ENCODE assay signal across 16 mouse cellular contexts in genomic region chr9:40694284-40694683, GRCm38 (mm10). TPM values are rescaled to one million over a fixed set of nuclear protein-coding genes. Genes with fewer than 3 reads are reported as not detected.
DNase-seq lines count a peak whose midpoint lies in the region; ATAC-seq lines count a peak whose summit lies in the region.
"Had no signal": no experiment of that assay in that cellular context is flagged by ENCODE, and none has a peak within 500 bp of the region (broad histone marks: within the 10 kb centered on the region; RNA-seq: fewer than 3 reads in every experiment).

No protein-coding gene starts in this region.

- no peak overlapping the region for H3K4me3 ChIP-seq in forebrain, embryonic 13.5 days
- H3K4me3 ChIP-seq in forebrain, embryonic 10.5 days: no peak overlapping the region
- H3K4me3 ChIP-seq in embryonic facial prominence, embryonic 10.5 days: no peak overlapping the region; the same call in 1 of the 2 replicates
- no peak overlapping the region for H3K4me3 ChIP-seq in hindbrain, embryonic 10.5 days
- H3K4me3 ChIP-seq in midbrain, embryonic 12.5 days: no peak overlapping the region
- H3K4me3 ChIP-seq: heart, embryonic 15.5 days had no signal

- H3K4me1 ChIP-seq in forebrain, embryonic 13.5 days: peaks cover 34% of the 10 kb centered on the region
- H3K4me1 ChIP-seq in forebrain, embryonic 10.5 days: peaks cover 33% of the 10 kb centered on the region
- peaks cover 69% of the 10 kb centered on the region for H3K4me1 ChIP-seq in embryonic facial prominence, embryonic 10.5 days
- H3K4me1 ChIP-seq in hindbrain, embryonic 10.5 days (replicated peaks): peaks cover 34% of the 10 kb centered on the region
- H3K4me1 ChIP-seq in midbrain, embryonic 12.5 days: peaks cover 26% of the 10 kb centered on the region

- H3K27me3 ChIP-seq in forebrain, embryonic 13.5 days: no peaks in the 10 kb centered on the region
- no peaks in the 10 kb centered on the region for H3K27me3 ChIP-seq in forebrain, embryonic 10.5 days (ENCODE audit: poor library complexity, severe bottlenecking)
- H3K27me3 ChIP-seq in embryonic facial prominence, embryonic 10.5 days (replicated peaks; ENCODE audit: low read depth, poor library complexity, severe bottlenecking): no peaks in the 10 kb centered on the region
- no peaks in the 10 kb centered on the region for H3K27me3 ChIP-seq in hindbrain, embryonic 10.5 days (ENCODE audit: insufficient read depth, poor library complexity, severe bottlenecking)
- no peaks in the 10 kb centered on the region for H3K27me3 ChIP-seq in midbrain, embryonic 12.5 days

- peak overlapping the region; percentile 52 for H3K27ac ChIP-seq in forebrain, embryonic 13.5 days
- H3K27ac ChIP-seq in forebrain, embryonic 10.5 days: no peak overlapping the region
- peak overlapping the region; percentile 59 for H3K27ac ChIP-seq in embryonic facial prominence, embryonic 10.5 days (replicated peaks)
- H3K27ac ChIP-seq in hindbrain, embryonic 10.5 days: peak overlapping the region; percentile 69; the same call in 1 of the 2 replicates
- H3K27ac ChIP-seq in midbrain, embryonic 12.5 days (replicated peaks): peak overlapping the region; percentile 60; the same call in 1 of the 2 replicates

- 0 out of 2 replicates have a peak, but pooled peaks cover 4% of the 10 kb centered on the region for H3K36me3 ChIP-seq in forebrain, embryonic 13.5 days (ENCODE audit: poor library complexity, severe bottlenecking)
- H3K36me3 ChIP-seq in forebrain, embryonic 10.5 days (replicated peaks): no peaks in the 10 kb centered on the region
- H3K36me3 ChIP-seq in embryonic facial prominence, embryonic 10.5 days (replicated peaks): peaks cover 33% of the 10 kb centered on the region
- peaks cover 14% of the 10 kb centered on the region; the same call in 1 of the 2 replicates for H3K36me3 ChIP-seq in hindbrain, embryonic 10.5 days
- H3K36me3 ChIP-seq in midbrain, embryonic 12.5 days: no peaks in the 10 kb centered on the region; the same call in 1 of the 2 replicates
- H3K36me3 ChIP-seq: heart, embryonic 15.5 days had no signal

- no peak overlapping the region for H3K9ac ChIP-seq in forebrain, embryonic 13.5 days
- no peak overlapping the region for H3K9ac ChIP-seq in midbrain, embryonic 12.5 days (replicated peaks)
- H3K9ac ChIP-seq: heart, embryonic 15.5 days had no signal

- ATAC-seq in forebrain, embryonic 13.5 days: no peak
- peak; percentile 38; the same call in 1 of the 2 replicates for ATAC-seq in midbrain, embryonic 12.5 days (ENCODE audit: low FRiP score, low read depth)
- ATAC-seq: intestine, embryonic 16.5 days had no signal

- no peak for DNase-seq in forebrain, embryonic 10.5 days (ENCODE audit: extremely low spot score, low spot score)
- DNase-seq in embryonic facial prominence, embryonic 10.5 days (ENCODE audit: low spot score): no peak
- no peak for DNase-seq in hindbrain, embryonic 10.5 days (ENCODE audit: low spot score)
- no peak for DNase-seq in adrenal gland, postnatal 14 days
- no peak for DNase-seq in cerebellum, adult 18-20 months
- DNase-seq in right cerebral cortex, postnatal 10 days (ENCODE audit: low spot score in 2 of 2): no peak
- DNase-seq: gastrocnemius, postnatal 14 days; right cerebral cortex, postnatal 25 days had no signal

- no peaks in the 10 kb centered on the region for H3K9me3 ChIP-seq in forebrain, embryonic 13.5 days (replicated peaks)
- H3K9me3 ChIP-seq in forebrain, embryonic 10.5 days: no peaks in the 10 kb centered on the region
- no peaks in the 10 kb centered on the region for H3K9me3 ChIP-seq in embryonic facial prominence, embryonic 10.5 days
- no peaks in the 10 kb centered on the region for H3K9me3 ChIP-seq in hindbrain, embryonic 10.5 days
- H3K9me3 ChIP-seq in midbrain, embryonic 12.5 days: no peaks in the 10 kb centered on the region
- H3K9me3 ChIP-seq: heart, embryonic 15.5 days had no signal

- WGBS in forebrain, embryonic 13.5 days: 63% methylated on average over 12 of the region's 12 CpGs
- 84% methylated on average over 12 of the region's 12 CpGs for WGBS in forebrain, embryonic 10.5 days
- 57% methylated on average over 12 of the region's 12 CpGs for WGBS in embryonic facial prominence, embryonic 10.5 days
- 79% methylated on average over 12 of the region's 12 CpGs for WGBS in hindbrain, embryonic 10.5 days
- 73% methylated on average over 12 of the region's 12 CpGs for WGBS in midbrain, embryonic 12.5 days

- no peak overlapping the region for H3K4me2 ChIP-seq in forebrain, embryonic 13.5 days
- H3K4me2 ChIP-seq in midbrain, embryonic 12.5 days (replicated peaks): 0 out of 2 replicates have a peak overlapping the region, but pooled peaks have one; percentile 13
- H3K4me2 ChIP-seq: heart, embryonic 15.5 days had no signal

RNA-seq across cellular contexts. Expression of gene Clmp, which starts 8.5 kb away (rescaled TPM):
- polyA plus RNA-seq in forebrain, embryonic 13.5 days (2015; fragmentation: Nextera tagmentation; extraction: Ambion mirVana): 26.3 and 32.4 TPM in 2 replicates
- 14.7 and 15.4 TPM in 2 replicates for polyA plus RNA-seq in forebrain, embryonic 10.5 days (2016; fragmentation: Nextera tagmentation; extraction: Ambion mirVana)
- 35.5 and 45.6 TPM in 2 replicates for polyA plus RNA-seq in embryonic facial prominence, embryonic 10.5 days (2016; fragmentation: Nextera tagmentation; extraction: Ambion mirVana)
- 33.7 and 37.0 TPM in 2 replicates for polyA plus RNA-seq in hindbrain, embryonic 10.5 days (2016; fragmentation: Nextera tagmentation; extraction: Ambion mirVana)
- polyA plus RNA-seq in midbrain, embryonic 12.5 days (2016; fragmentation: Nextera tagmentation; extraction: Ambion mirVana): 40.8 and 47.4 TPM in 2 replicates
- total RNA-seq in adrenal gland, postnatal 14 days (2021): 6.5 and 7.4 TPM in 2 replicates
- total RNA-seq: common myeloid progenitor, adult 5-6 weeks had no signal

RNA-seq across cellular contexts. Expression of gene Gm21915, which starts 23.9 kb away (rescaled TPM):
- not detected in 2 replicates for polyA plus RNA-seq in forebrain, embryonic 13.5 days (2015; fragmentation: Nextera tagmentation; extraction: Ambion mirVana)
- polyA plus RNA-seq in forebrain, embryonic 10.5 days (2016; fragmentation: Nextera tagmentation; extraction: Ambion mirVana): not detected in 2 replicates
- not detected in 2 replicates for polyA plus RNA-seq in embryonic facial prominence, embryonic 10.5 days (2016; fragmentation: Nextera tagmentation; extraction: Ambion mirVana)
- not detected in 2 replicates for polyA plus RNA-seq in hindbrain, embryonic 10.5 days (2016; fragmentation: Nextera tagmentation; extraction: Ambion mirVana)
- polyA plus RNA-seq in midbrain, embryonic 12.5 days (2016; fragmentation: Nextera tagmentation; extraction: Ambion mirVana): not detected in 2 replicates
- total RNA-seq in adrenal gland, postnatal 14 days (2021): not detected in 2 replicates
- total RNA-seq: adrenal gland, postnatal 25 days; common myeloid progenitor, adult 5-6 weeks; gastrocnemius, postnatal 14 days; left cerebral cortex, postnatal 25 days had no signal
- polyA plus RNA-seq: heart, embryonic 15.5 days; intestine, embryonic 16.5 days; liver, embryonic 16.5 days had no signal
